Mouse (Mus musculus) E14TG2a.4 (cell line): ENCODE measurements at regions not wholly inside any gene's neighbourhood (a gene's known extent, or its start where the extent isn't known, plus 50 kb on each side); places are given as distances from the start of the nearest gene placed in this dataset.

ENCODE experiments used
- CTCF ChIP-seq: conservative IDR thresholded peaks from 2 replicates; pipeline ENCODE4 v1.5.1; 2014; ENCODE audit warnings: low read length
- NANOG ChIP-seq: IDR thresholded peaks from 2 replicates; pipeline ENCODE4 v1.6.1; 2014; ENCODE audit warnings: borderline replicate concordance, low read length, mixed read lengths
- POU5F1 ChIP-seq: IDR thresholded peaks from 2 replicates; pipeline ENCODE4 v1.6.1; 2014; ENCODE audit warnings: low read length, borderline replicate concordance

DNA sequence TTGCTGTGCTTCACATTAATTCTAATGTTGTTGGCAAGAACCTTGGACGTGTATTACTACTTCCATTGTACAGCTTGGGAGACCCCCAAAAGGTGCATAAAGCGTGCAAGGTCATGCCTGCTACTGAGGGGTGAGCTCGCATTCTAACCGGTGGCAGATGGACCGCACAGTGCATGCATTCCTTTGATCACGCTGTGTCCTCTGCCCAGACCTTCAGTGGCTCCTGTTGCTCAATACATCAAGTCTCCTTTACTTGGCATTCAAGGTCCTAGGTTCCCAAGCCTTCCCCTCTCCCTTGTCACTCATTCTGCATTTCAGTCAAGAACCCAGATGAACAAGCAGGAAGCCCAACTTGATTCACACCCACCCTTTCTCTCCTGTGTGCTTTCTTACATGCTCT is 156.4 kb upstream of the Pgrmc2 start:
- TF ChIP-seq CTCF (no peak), NANOG (no peak), POU5F1 (no peak)
